Mouse (Mus musculus) leukemia stem cell, adult 10-12 weeks (primary cell): Measurements from ENCODE around the gene Hspa1b. TPM values are rescaled to one million over a fixed set of nuclear protein-coding genes. Genes with fewer than 3 reads are reported as not detected.

Experiments used
- polyA plus RNA-seq: library from polyadenylated mRNA; stranded (reverse); fragments of >175 nt; gene quantifications from 2 replicates; pipeline ENCODE4 v1.2.3, GENCODE M21; 2012; ENCODE audit warnings: low replicate concordance

Gene Hspa1b
- 16.5 and 41.3 TPM in 2 replicates for polyA plus RNA-seq

GRCm38 (mm10) chr17:34959130-34959778 is at the start of gene Hspa1b:
Hspa1b (minus strand) TSS chr17:34959238.

GRCm38 (mm10) chr17:35000717-35001451 is 41.8 kb upstream of the Hspa1b start, which contains the start of gene Vars:
Vars (plus strand) TSS chr17:35000987.

GRCm38 (mm10) chr17:34981690-34982180 is 22.7 kb upstream of the Hspa1b start, which contains the start of gene Lsm2:
Lsm2 (plus strand) TSS chr17:34981862.

GRCm38 (mm10) chr17:34972069-34972749 is 13.2 kb upstream of the Hspa1b start, which contains the start of the genes Hspa1a and Hspa1l:
Hspa1a (minus strand) TSS chr17:34972156.
Hspa1l (plus strand) TSS chr17:34972703.

GRCm38 (mm10) chr17:34969822-34970221 is 10.8 kb upstream of the Hspa1b start, which contains the start of gene Gm20481:
Gm20481 (plus strand) TSS chr17:34969912.

GRCm38 (mm10) chr17:34931061-34931734 is 27.8 kb downstream of the Hspa1b start, which contains the start of gene Neu1:
Neu1 (plus strand) TSS chr17:34931253.

GRCm38 (mm10) chr17:34913930-34914665 is 44.9 kb downstream of the Hspa1b start, which contains the start of gene Slc44a4:
Slc44a4 (plus strand) TSS chr17:34914466.

Other genes with a start within 250 kb of the Hspa1b start
- gene C4b, start 215.4 kb downstream of the Hspa1b start, polyA plus RNA-seq: 0.87 and 2.9 TPM in 2 replicates
- gene Cyp21a1, start 154.7 kb downstream of the Hspa1b start, polyA plus RNA-seq: 0.54 TPM in 1 of 2 replicates, not detected in the other
- gene Stk19, start 122.3 kb downstream of the Hspa1b start, polyA plus RNA-seq: 62.8 and 63.3 TPM in 2 replicates
- gene Dxo, start 122.2 kb downstream of the Hspa1b start, polyA plus RNA-seq: 50.7 and 116 TPM in 2 replicates
- 53.7 and 54.2 TPM in 2 replicates for gene Skiv2l, start 109.0 kb downstream of the Hspa1b start, polyA plus RNA-seq
- gene Nelfe, start 108.8 kb downstream of the Hspa1b start, polyA plus RNA-seq: 121 and 205 TPM in 2 replicates
- gene Cfb, start 96.7 kb downstream of the Hspa1b start, polyA plus RNA-seq: 0.41 and 1.5 TPM in 2 replicates
- 6.4 and 10.1 TPM in 2 replicates for gene Zbtb12, start 79.8 kb downstream of the Hspa1b start, polyA plus RNA-seq
- gene Gm20547, start 77.2 kb downstream of the Hspa1b start, polyA plus RNA-seq: 0.10 TPM in 1 of 2 replicates, not detected in the other
- 1.3 and 3.9 TPM in 2 replicates for gene C2, start 61.0 kb downstream of the Hspa1b start, polyA plus RNA-seq
- 427 and 438 TPM in 2 replicates for gene Ehmt2, start 60.8 kb downstream of the Hspa1b start, polyA plus RNA-seq
- gene Slc44a4, start 44.8 kb downstream of the Hspa1b start, polyA plus RNA-seq: not detected in 2 replicates
- gene Neu1, start 28.0 kb downstream of the Hspa1b start, polyA plus RNA-seq: 22.5 and 43.0 TPM in 2 replicates
- not detected in 2 replicates for gene Gm20481, start 10.7 kb upstream of the Hspa1b start, polyA plus RNA-seq
- gene Hspa1a, start 12.9 kb upstream of the Hspa1b start, polyA plus RNA-seq: 3.5 and 6.7 TPM in 2 replicates
- gene Hspa1l, start 13.5 kb upstream of the Hspa1b start, polyA plus RNA-seq: not detected in 2 replicates
- gene Lsm2, start 22.6 kb upstream of the Hspa1b start, polyA plus RNA-seq: 146 and 328 TPM in 2 replicates
- gene Vars, start 41.7 kb upstream of the Hspa1b start, polyA plus RNA-seq: 1,671 and 2,394 TPM in 2 replicates
- 1.2 and 1.8 TPM in 2 replicates for gene Vwa7, start 57.3 kb upstream of the Hspa1b start, polyA plus RNA-seq
- gene Sapcd1, start 68.8 kb upstream of the Hspa1b start, polyA plus RNA-seq: 8.2 and 32.0 TPM in 2 replicates
- gene Msh5, start 87.5 kb upstream of the Hspa1b start, polyA plus RNA-seq: 33.3 and 82.0 TPM in 2 replicates
- gene Clic1, start 90.7 kb upstream of the Hspa1b start, polyA plus RNA-seq: 197 and 295 TPM in 2 replicates
- gene Ddah2, start 99.8 kb upstream of the Hspa1b start, polyA plus RNA-seq: 22.4 and 54.0 TPM in 2 replicates
- gene Ly6g6c, start 106.2 kb upstream of the Hspa1b start, polyA plus RNA-seq: 0.34 TPM in 1 of 2 replicates, not detected in the other
- 0.27 and 0.54 TPM in 2 replicates for gene Mpig6b, start 106.9 kb upstream of the Hspa1b start, polyA plus RNA-seq
- gene Ly6g6e, start 117.7 kb upstream of the Hspa1b start, polyA plus RNA-seq: not detected in 2 replicates
- gene Ly6g6d, start 118.8 kb upstream of the Hspa1b start, polyA plus RNA-seq: not detected in 2 replicates
- 0.31 TPM in 1 of 2 replicates, not detected in the other for gene Ly6g6f, start 126.4 kb upstream of the Hspa1b start, polyA plus RNA-seq
- 312 and 354 TPM in 2 replicates for gene Abhd16a, start 130.0 kb upstream of the Hspa1b start, polyA plus RNA-seq
- gene Ly6g5c, start 149.0 kb upstream of the Hspa1b start, polyA plus RNA-seq: not detected in 2 replicates
- 0.71 TPM in 1 of 2 replicates, not detected in the other for gene Ly6g5b, start 156.2 kb upstream of the Hspa1b start, polyA plus RNA-seq
- 76.3 and 112 TPM in 2 replicates for gene Gpank1, start 162.2 kb upstream of the Hspa1b start, polyA plus RNA-seq
- 69.5 and 70.4 TPM in 2 replicates for gene Csnk2b, start 162.8 kb upstream of the Hspa1b start, polyA plus RNA-seq
- 9.5 and 12.1 TPM in 2 replicates for gene D17H6S53E, start 167.1 kb upstream of the Hspa1b start, polyA plus RNA-seq
- 0.24 TPM in 1 of 2 replicates, not detected in the other for gene Apom, start 172.8 kb upstream of the Hspa1b start, polyA plus RNA-seq
- gene Bag6, start 175.9 kb upstream of the Hspa1b start, polyA plus RNA-seq: 803 and 946 TPM in 2 replicates
- 1,544 and 3,522 TPM in 2 replicates for gene Prrc2a, start 205.7 kb upstream of the Hspa1b start, polyA plus RNA-seq
- gene Aif1, start 216.8 kb upstream of the Hspa1b start, polyA plus RNA-seq: 1.9 and 3.8 TPM in 2 replicates
- 1.1 and 24.0 TPM in 2 replicates for gene Lst1, start 229.2 kb upstream of the Hspa1b start, polyA plus RNA-seq
- gene Ltb, start 235.2 kb upstream of the Hspa1b start, polyA plus RNA-seq: 75.8 and 165 TPM in 2 replicates
- gene Tnf, start 242.8 kb upstream of the Hspa1b start, polyA plus RNA-seq: 2.6 and 2.7 TPM in 2 replicates
- gene Lta, start 246.1 kb upstream of the Hspa1b start, polyA plus RNA-seq: 4.2 and 5.6 TPM in 2 replicates